Mouse (Mus musculus): Measurements from ENCODE around the gene Egln3.

GRCm38 (mm10) chr12:54251942-54252400 is 48.3 kb upstream of the Egln3 start:
- TF ChIP-seq CTCF (IDR thresholded peaks at IDR 0.05; ENCODE audit: low read depth, low read length) = no peak
- no peak for TF ChIP-seq POLR2A (IDR thresholded peaks at IDR 0.05; ENCODE audit: extremely low read depth, insufficient read depth, low read length)
